Mouse (Mus musculus): ENCODE data around the gene Acp4.

DNA sequence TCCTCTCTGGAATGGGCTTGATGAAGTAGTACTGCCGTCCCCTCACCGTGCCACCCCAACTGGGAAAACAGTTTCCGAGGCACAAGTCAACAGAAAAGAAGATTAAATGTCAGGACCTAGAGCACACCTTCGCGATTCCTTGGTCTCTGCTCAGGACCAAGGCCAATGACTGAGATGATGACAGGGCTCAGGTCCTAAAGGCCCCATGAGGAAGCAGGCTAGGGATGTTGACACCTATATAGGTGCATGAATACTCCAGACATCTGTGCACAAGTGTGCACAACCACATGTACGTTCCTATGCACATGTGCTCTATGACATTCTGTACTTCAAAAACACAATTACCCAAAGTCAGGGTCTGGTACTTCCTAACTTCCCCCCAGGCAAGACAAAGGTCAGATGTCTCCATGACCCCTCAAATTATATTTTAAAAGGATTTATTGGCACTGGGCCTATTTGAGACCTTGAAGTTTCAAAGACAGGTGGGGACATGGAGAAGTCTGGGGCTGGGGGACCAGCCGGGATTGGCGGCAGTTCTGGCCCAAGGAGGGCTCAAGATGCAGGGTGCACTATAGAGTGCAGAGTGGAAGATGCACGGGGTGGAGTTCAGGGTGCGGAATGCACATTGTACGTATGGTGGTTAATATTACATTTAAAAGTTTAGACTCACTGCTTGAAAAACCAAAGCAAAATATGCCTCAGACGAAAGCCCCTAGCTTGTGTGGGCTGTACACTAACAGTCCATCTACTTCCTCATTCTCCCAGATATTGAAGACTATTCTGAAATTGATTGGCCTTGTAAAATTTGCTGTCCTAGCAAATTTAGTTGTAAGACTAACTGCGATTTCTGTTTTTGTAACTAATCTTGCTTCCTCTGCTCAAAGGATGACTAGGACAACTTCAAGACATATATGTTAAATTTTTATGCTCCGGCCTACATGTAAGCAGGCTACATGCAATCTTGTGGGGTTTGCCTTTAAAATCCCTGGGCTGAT, 46.5 kb upstream of the Acp4 start:
- TF ChIP-seq NANOG (IDR thresholded peaks at IDR 0.05; ENCODE audit: borderline replicate concordance, low read length), result no peak
- TF ChIP-seq CTCF (conservative IDR thresholded peaks at IDR 0.05; ENCODE audit: low read length), result no peak
